Mouse (Mus musculus) heart, postnatal 10 days (tissue): ENCODE measurements around the gene Fancc. TPM values are rescaled to one million over a fixed set of nuclear protein-coding genes. Genes with fewer than 3 reads are reported as not detected.

Experiments used
- DNase-seq, 2 experiments: peaks; one replicate each; pipeline ENCODE4 v3.0.0; 2021
- intact Hi-C: fragments of 180-260 bp; cut with DNase I; formaldehyde crosslinking; loops from one replicate; pipeline ENCODE4 v1.15.1; 2025
- total RNA-seq, 2 experiments: library from RNA; stranded (reverse); gene quantifications; 2 replicates each; pipeline ENCODE4 v1.2.3; 2021

Fancc gene
- total RNA-seq, 2 experiments from 2014 or later: 7.4 to 9.6 TPM

DNA sequence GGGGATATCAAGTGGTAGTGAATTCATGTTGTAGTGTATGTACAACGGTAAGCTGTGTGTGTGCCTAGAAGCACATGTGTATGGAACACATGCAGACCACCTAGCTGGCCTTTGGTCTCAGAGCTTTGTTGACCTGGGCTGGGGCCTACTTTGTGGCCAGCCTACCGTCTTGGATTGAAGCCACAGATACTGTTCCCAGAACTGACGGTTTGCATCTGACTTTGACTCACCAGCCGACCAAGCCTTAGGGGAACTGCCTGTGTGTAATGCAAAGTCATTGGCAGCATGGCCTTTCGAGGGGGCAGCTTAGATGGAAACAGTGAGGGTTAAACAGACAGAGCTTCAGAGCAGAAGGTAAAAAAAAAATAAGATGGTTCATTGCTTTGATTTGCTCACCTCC lies 243.9 kb downstream of the Fancc start:
- peak in 1 of 2 experiments; percentile 64 for DNase-seq
- intact Hi-C loops: no loop called here

DNA sequence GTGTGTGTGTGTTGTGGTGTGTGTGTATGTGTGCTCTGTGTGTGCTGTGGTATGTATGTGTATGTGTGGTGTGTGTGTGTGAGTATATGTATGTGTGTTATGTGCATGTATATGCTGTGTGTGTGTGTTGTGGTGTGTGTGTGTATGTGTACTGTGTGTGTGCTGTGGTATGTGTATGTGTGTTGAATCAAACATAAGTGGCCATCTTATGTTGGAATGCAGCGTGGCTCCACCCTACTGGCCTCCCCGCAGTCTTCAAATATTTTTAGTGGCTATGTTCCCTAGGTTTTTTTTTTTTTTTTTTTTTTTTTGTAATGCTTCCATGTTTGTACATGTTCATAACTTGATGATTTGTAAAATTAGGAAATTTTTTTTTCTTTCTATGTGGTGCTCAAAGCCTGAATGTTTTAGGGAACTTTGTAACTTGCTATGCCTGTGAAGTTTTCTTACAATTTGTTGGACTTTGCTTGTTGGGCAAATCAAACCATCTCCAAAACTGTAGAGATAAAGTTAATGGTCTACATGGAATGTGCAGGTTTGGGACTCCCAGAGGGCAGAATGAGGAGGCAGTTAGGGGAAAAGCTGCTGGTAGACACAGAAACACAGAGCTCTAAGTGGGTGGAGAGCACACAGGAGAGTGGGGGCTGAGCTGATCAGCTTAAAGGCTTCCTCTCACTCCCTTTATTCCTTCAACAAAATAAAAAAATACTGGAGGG lies 244.6 kb downstream of the Fancc start:
- intact Hi-C loops: no loop called here
- no peak for DNase-seq

DNA sequence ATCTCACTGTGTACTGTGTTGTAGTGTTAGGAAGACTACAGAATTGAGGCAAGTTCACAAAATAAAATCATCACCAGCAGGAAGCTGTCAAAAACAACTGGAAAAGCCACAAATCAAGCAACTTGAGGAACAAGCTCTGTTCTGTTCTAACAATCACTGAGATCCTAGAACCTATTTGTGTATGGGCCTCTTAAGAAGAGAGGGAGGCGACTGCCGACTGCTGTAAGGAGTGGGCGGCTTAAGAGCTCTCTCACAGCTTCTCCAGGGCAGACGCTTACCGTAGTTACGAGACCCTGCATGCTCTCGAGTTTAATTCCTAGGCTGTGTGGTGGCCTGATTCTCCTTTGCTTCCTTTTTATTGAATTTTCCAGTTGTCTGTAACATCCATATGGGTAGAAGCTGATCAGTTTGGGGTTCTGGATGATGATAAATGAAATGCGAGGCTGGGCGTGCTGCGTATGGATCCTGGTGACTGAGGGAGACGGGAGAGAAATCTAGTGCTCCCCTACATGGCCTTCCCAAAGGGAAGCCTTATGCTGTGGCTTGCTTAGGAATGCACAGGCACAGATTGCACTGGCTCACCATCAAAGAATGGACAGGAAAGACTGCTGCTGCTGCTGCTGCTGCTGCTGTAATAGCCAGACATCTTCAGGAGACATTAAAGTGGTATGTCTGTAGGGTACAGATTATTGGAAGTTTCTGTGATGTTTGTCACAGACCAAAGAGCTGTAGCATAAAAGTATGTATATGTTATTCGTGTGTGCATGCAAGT lies 245.8 kb downstream of the Fancc start:
- DNase-seq: no peak
- intact Hi-C loops: no loop called here

DNA sequence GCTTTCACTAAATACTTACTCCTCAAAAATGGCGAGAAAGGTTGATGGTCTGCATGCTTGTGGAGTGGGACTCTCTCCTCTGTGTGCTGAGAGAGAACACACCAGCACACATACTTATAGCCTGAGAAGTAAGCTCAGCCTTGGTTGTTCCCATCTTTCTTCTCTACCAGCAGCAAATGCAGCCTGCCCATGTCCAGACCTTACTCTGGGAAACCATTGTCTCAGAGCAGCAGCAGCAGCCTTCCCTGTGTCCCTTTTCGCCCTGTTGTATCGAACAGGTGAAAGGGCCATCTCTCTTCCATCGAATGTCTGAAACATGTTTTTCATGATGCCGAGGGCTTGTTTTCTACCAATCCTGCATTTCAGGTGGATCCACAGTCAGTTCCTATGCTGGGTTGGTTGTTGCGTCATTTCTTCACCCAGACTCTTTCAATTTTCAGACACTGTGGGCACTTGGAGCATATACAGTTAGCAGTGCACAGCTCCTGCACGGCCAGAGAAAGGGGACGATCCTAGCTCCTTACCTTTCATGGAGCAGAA lies 246.6 kb downstream of the Fancc start:
- DNase-seq: no peak
- intact Hi-C loops: no loop called here

DNA sequence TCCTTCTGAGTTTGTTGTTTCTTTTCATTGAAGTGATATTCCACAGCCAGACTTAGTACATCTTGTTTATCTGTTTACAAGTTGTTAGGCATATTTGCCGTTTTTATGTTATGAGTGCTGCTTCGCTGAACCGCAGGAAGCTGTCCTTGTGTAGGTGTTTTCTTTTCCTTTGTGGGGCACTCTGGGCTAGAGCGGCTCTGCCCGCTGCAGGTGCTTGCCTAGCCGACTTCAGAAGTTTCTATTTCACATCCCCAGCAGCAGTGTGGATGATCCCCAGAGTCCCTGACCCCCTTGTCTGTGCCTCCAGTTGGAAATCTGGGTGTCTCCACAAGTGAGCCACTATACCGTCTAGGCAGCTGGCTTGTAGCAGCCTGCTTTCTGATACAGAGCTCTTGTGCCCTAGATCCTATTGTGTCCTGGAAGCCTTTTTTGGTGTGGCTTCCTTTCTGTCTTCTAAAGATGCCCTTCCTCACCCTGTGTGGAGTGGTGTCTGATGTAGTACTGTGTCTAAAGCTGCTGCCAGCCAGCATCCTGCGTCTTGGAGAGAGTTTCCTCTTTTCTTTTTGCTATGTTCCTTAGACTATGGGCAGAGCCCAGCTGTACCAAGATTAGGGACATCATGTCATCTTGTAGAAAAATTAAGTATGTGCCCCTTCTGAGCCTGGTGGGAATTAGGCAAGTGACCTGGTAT lies 247.2 kb downstream of the Fancc start:
- peak in 1 of 2 experiments; percentile 23 for DNase-seq
- intact Hi-C loops: no loop called here

DNA sequence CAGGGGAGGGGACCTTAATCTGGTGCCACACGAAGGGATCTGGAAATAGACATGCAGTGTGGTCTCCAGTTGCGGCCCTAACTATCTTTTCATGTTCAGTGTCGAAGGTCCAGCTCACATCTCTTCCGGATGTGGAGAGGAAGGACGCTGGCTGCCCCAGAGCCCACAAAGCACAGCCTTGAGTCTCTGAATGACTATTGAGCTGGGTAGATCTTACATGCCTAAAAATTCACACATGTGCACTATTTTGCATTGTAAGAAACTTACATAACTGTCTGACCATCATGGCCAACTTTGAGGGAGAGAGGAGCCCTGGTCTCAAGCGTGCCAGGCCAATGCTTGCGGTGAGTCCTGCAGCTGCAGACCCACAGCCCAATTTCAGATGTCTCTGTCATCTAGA lies 247.9 kb downstream of the Fancc start:
- intact Hi-C loops: no loop called here
- peak in 1 of 2 experiments; percentile 31 for DNase-seq

DNA sequence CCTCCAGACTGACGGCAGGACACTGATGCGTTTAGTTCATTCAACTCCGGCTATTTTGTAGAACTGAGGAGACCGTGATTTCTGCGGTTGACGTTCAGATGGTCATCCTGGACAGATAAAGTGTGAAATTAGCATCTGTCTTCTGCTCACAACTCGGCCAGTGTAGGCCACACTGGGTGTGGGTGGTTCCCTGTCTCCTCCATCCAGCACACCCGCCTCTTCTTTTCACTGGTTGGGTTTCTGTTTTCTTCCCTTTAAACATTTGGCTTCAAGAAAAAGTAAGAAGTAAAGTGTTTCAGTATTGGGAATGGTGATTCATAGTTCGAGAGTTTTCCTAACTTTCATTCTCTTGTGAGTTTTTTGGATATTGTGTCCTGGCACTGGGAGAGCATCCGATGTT lies 248.8 kb downstream of the Fancc start:
- intact Hi-C loops: no loop called here
- peak in 1 of 2 experiments; percentile 31 for DNase-seq

DNA sequence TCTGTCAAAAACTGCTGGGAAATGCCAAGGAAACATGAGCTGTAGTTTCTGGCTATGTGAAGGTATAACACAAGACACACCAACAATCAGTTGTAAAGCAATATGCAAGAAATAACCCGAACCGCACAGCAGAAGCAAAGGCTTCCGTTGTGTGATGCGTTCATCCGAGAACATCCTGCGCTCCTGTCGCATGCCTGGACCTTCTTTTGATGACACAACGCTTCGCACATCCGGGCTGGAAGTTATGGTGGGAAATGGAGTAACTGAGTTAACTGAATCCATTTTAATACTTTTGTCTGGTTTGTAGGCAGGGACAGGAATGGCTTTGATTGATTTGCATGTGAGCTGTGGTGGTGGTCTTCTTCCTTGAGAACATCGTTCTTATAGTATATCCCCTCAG lies 249.4 kb downstream of the Fancc start:
- intact Hi-C loops: no loop called here
- peak in 1 of 2 experiments; percentile 27 for DNase-seq

DNA sequence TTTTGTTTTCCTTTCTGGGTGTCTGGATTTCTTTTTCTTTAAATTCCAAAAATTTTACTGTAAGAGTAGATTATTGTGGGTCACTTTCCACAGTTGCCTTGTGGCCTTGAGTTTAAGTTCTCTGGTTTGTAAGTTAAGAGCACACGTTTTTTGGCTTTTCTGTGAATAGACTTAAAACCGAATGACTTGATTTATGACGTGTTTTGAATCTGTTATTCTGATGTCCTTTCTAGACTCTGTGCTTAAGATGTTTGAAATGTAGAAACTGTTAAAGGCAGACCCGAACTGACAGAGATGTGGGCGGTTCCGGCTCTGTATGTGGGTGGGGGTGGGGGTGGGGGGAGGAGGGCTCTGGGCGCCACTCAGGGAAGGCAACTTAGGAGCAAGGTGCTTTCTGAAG lies 250.0 kb downstream of the Fancc start:
- intact Hi-C loops: no loop called here
- no peak for DNase-seq

DNA sequence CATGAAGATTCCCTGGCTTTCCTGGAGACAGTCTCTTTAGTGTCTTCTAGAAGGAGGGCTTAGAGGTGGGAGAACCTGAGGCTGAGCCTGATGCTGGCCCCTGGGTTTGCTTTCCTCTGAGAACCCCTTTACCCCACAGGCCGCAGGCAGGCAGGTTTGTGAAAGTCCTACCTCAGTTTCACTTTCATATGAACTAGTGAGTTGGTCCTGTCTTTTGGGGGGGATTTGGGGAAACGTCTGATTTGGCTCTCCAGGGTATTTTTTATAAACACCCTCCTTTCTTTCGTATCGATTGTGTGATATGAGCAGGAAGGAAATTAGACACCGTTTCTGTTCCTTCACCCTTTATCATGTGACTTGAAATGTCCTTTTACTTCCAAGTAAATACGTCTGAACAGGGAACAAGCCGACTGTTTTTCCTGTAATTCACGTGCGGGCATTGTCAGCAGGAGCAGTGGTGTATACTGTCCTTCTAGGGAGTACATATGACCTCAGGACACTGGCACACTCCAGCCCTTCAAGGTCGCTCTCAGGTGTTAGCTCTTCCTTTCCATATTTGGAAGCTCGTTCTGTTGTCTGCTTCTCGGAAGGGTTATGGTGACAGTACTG lies 250.6 kb downstream of the Fancc start:
- peak in 1 of 2 experiments; percentile 53 for DNase-seq
- intact Hi-C loops: no loop called here

DNA sequence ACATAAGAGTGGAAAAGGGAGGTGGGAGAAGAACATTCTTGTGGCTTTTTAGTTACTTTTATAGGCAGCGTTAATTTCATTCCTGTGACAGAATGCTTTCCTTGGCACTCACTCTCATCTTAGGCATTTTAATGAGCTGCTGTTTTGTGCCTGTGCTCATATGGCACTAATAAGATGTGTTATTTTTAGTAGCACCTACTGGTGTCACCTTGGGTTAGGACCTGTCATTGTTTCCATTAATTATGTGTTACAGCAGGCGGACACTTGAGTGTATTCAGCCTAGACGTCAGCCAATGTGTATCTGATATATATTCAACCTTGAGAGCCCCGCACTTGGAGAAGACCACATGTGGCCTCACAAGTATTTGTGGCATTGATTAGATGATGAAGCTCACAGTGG lies 251.3 kb downstream of the Fancc start:
- DNase-seq: peak in 1 of 2 experiments; percentile 37

DNA sequence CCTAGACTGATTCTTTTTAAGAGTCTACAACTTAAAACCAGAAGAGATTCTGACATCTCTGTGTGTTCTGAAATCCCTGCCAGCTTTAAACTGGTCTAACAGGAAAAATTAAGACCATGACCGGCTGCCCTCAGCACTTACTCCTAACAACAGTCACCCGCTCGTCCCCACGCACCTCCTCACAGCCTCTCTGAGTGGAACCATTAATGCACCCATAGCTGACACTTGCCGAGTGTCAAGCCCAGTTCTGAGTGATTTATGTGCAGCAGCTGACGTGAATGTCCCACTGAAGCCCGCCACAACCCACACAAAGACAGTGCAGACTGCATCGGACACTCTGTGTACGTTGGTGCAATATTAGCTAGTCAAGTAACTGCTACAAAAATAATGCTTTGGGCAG lies 251.9 kb downstream of the Fancc start:
- intact Hi-C loops: no loop called here
- no peak for DNase-seq

More for the DNA sequence above, 251.3 kb downstream of the Fancc start:
- intact Hi-C loops: no loop called here

DNA sequence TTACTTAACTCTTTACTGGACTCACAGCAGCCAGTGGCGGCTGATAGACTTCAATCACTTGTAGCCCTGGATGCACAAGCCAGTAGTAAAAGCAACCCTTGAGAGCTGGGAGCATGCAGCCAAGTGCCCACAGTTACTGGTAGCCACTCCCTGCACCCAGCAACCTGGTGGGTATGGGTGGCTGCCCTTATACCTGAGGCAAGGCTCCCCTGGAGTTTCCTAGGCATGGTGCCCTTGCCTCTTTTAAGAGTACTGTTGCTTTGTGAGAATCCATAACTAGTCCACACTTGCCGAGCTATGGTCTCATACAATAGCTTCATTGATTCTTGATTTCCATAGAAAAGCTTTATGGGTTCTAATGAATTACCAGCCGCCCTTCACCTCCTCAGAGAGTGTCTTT lies 252.7 kb downstream of the Fancc start:
- intact Hi-C loops: loop anchor here (5.0 kb wide), 1 partner anchor 88 kb away; no protein-coding TSS in a partner anchor
- DNase-seq: no peak

DNA sequence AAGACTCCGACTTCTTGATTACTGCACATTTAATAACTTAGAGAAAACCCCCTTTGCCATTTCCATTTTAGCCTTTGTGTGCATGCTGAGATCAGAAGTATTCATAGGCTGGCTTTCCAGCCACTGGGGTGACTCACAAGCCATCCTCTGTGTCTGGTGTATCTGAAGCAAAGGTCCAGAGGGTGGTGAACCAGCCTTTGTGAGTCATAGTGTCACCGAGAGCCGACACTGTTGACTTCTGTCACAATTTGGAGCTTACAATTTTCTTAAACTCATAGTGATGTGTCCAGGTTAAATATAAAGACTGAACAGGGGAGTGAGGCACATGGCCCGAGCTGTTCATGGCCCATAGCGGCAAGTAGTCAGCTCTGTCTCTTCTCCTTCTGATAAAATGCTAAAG lies 253.5 kb downstream of the Fancc start:
- DNase-seq: peak; percentile 54 to 69
- intact Hi-C loops: loop anchor here (2.0 to 5.0 kb wide), 2 partner anchors 89 to 131 kb away; no protein-coding TSS in a partner anchor

DNA sequence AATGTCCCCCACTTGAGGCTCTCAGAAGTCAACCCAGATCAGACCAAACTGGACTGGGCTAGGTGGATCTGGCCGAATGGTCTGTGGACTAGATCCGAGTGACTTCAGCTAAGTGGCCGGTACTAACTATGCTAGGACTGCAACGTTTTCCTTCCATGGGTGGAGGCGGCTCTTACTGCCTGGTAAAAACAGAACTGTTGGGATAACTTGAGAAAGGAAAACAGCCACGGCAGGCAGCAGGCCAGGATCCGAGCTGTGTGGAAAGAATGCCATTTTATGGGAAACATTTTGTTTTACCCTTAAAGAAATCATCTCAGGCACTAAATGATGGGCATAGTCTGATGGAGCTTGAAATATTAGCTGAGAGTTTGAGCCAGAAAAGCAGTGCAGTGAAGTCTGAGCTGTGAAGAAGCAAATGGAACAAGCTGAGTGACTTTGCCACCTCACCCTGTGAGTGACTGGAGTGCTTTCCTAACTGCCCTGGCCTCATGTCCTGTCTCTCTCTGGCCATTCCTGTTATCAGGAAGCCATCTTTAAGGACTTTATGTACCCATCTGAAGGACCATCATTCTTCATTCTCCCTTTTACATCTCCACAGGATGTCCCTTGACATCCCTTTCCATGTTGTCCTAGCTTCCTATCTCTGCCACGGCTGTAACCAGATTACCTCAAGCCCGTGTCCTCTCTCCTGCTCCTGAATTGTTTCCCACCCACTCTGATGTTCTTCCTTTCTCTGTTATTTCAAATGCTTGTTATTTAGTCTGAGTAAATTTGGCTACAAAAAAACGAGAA lies 254.5 kb downstream of the Fancc start:
- intact Hi-C loops: loop anchor here (2.0 to 5.0 kb wide), 2 partner anchors 90 to 130 kb away; no protein-coding TSS in a partner anchor
- peak; percentile 66 to 68 for DNase-seq

DNA sequence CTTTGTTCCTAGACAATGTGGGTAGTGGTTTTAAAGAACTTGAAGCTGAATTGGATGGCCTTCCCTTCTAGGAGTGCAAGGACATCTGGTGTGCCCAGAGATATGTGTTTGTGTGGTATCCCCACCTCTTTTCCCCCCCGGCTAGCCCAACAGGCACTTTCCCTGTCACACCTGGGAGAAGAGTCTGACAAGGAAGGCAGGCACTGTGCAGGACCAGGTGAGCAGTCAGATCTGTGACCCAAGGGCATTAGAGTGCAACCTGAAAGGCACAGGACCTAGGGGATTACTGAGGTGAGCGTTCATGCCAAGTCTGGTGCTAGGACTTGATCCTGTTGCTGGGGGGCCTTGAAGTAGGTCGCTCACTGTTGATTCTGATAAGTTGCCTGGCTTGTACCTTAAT lies 255.4 kb downstream of the Fancc start:
- intact Hi-C loops: loop anchor here (2.0 to 5.0 kb wide), 3 partner anchors 31 to 129 kb away; no protein-coding TSS in a partner anchor
- DNase-seq: peak in 1 of 2 experiments; percentile 43

DNA sequence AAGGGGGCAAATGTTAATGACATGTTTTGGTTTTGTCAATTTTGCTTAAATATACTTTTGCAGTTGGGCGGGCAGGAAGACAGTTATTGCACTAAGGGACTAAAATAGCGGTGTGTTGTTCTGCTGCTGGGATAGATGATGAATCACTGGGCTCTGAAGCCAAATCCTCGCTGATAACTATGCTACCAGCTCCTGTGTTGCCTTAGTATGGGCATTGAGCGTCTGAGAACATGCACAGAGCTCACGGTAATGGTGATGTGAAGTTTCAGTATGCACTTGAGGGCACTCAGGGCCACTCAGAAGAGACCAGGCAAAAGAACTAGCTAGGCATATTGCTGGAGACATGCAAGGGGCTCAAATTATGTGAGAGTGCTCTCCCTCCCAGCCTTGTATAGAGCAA lies 256.2 kb downstream of the Fancc start:
- intact Hi-C loops: loop anchor here (2.0 to 5.0 kb wide), 2 partner anchors 32 to 91 kb away; no protein-coding TSS in a partner anchor
- peak; percentile 65 to 77 for DNase-seq

DNA sequence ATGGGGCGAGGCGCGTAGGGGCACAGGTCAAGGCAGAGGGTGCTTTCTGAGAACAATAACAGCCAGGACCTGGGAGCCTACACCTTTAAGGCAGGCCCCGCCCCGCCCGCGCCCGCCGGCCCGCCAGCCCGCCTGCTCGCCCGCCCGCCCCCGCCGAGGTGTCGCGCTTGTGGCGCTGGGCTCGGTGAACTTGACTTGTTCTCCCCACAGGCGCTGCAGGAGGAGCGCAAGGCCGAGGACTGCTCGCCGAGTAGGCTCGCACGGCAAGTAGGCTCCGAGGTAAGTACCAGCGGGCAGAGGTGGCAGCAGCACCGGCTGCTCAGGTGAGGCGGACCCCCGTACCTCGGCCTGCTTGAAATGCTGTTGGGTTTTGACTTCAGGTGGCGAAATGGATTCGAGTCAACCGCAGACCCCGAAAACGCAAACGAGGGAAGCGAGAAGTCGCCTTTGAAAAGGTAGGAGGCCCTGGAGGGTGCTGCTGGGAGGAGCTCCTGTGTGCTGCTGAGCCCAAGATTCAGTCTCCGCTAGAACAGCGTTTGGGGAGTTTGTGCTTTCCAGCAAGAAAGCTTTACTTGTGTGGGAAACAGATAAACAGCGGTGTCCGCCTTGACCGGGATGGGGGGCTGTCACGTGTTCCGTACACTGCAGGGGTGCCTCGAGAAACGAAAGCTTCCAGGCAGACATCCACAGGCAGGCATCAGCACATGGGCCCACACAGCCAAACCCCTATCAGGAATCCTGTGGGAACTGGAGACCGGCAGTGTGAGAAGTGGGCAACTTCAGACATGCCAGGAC lies 257.0 kb downstream of the Fancc start:
- intact Hi-C loops: loop anchor here (2.0 to 5.0 kb wide), 2 partner anchors 33 to 92 kb away; no protein-coding TSS in a partner anchor
- DNase-seq: peak; percentile 87 to 91
